Mouse (Mus musculus) limb, embryonic 10.5 days (tissue): ENCODE measurements around the gene Hsd17b3. TPM values are rescaled to one million over a fixed set of nuclear protein-coding genes. Genes with fewer than 3 reads are reported as not detected.

Experiments used
- DNase-seq: peaks from one replicate; pipeline ENCODE4 v3.0.0-alpha.2; 2017; ENCODE audit warnings: low spot score
- H3K27ac ChIP-seq: fragments of 300-500 bp; sonication (generic); 2 replicates; pipeline ENCODE4 v1.5.1; 2016; ENCODE audit warnings: mild to moderate bottlenecking
- H3K27me3 ChIP-seq: fragments of 300-500 bp; sonication (generic); 2 replicates; pipeline ENCODE4 v1.6.1; 2016; ENCODE audit warnings: low read depth, mild to moderate bottlenecking; ENCODE audit not compliant: poor library complexity, severe bottlenecking
- H3K36me3 ChIP-seq: fragments of 300-500 bp; sonication (generic); 2 replicates; pipeline ENCODE4 v1.6.1; 2016; ENCODE audit warnings: mild to moderate bottlenecking, moderate library complexity
- H3K4me1 ChIP-seq: fragments of 300-500 bp; sonication (generic); 2 replicates; pipeline ENCODE4 v1.6.1; 2016
- H3K4me3 ChIP-seq: fragments of 300-500 bp; sonication (generic); 2 replicates; pipeline ENCODE4 v1.5.1; 2016; ENCODE audit warnings: mild to moderate bottlenecking, moderate library complexity
- H3K9me3 ChIP-seq: fragments of 300-500 bp; sonication (generic); replicated peaks from 2 replicates; pipeline ENCODE4 v1.6.1; 2016; ENCODE audit warnings: mild to moderate bottlenecking
- WGBS: fragments of 180-500 bp; shearing (Covaris S2); methylation state at CpG from one replicate; pipeline ENCODE4 v1.1.7; 2016; 5-methylcytosine and 5-hydroxymethylcytosine counted together
- polyA plus RNA-seq: library from polyadenylated mRNA; unstranded; fragments of >200 nt; fragmentation: Nextera tagmentation; extraction: Ambion mirVana; gene quantifications from 2 replicates; pipeline ENCODE4 v1.2.1, GENCODE M21; 2016

Hsd17b3 gene
- polyA plus RNA-seq = not detected in 2 replicates

- no peak for DNase-seq
- peaks cover 8% of the 10 kb centered on the region; the same call in 1 of the 2 replicates for H3K4me1 ChIP-seq
- WGBS = 79% methylated on average over 4 of the region's 4 CpGs
- H3K27ac ChIP-seq = no peak within 1 kb of the TSS
- no peaks in the 10 kb centered on the region for H3K36me3 ChIP-seq
- no peaks in the 10 kb centered on the region for H3K9me3 ChIP-seq
- no peak within 1 kb of the TSS for H3K4me3 ChIP-seq
- H3K27me3 ChIP-seq = no peaks in the 10 kb centered on the region
Observed at GRCm38 (mm10) chr13:64089130-64089529, at the start of gene Hsd17b3. Hsd17b3 (minus strand) TSS chr13:64089230.

GRCm38 (mm10) chr13:64129616-64130375 is 40.8 kb upstream of the Hsd17b3 start:
- H3K27me3 ChIP-seq = no peaks in the 10 kb centered on the region
- WGBS = 44% methylated on average over 15 of the region's 15 CpGs
- DNase-seq = peak; percentile 49
- peak overlapping the region; percentile 75 for H3K4me3 ChIP-seq
- peak overlapping the region; percentile 87 for H3K27ac ChIP-seq
- H3K4me1 ChIP-seq = 0 out of 2 replicates have a peak, but pooled peaks cover 15% of the 10 kb centered on the region
- peaks cover 35% of the 10 kb centered on the region for H3K36me3 ChIP-seq
- H3K9me3 ChIP-seq = no peaks in the 10 kb centered on the region

DNA sequence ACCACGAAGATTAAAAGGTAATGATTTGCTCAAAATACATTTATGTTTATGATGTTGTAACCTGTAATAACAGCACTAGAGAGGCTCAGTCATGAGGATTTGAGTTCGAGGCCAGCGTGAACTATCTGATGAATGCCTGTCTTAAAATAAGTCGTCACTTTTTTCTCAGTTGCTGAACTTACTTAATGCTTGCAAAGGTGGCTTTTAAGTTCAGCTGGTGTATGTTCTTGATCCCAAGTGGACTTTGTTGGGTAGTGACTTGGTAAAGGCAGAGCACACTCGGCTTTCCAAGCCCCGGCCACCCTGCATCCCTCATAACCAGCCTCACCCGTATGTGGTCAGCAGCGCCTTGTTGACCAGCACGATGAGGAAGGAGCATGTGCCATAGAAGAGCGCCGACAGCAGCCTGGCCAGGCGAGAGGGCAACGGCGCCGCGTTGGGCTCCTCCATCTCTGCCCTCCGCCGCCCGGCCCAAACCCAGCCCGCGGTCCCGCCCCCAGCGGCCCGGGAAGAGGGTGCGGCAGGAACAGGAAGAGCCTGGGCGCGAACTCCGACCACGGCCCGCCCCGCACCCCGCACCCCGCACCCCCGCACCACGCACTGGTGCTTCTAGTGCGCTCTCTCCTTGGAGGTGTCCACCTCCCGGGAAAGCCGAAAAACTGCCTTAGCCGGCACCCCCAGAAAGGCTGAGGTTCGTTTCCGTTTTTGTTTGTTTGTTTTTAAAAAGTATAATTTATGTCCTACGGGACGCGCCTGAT is 40.0 kb upstream of the Hsd17b3 start, which contains the start of gene Slc35d2:
Gene Slc35d2, minus strand, starts transcription at position 511 of the 758 bp plus-strand sequence.
- H3K27me3 ChIP-seq = no peaks in the 10 kb centered on the region
- peak; percentile 71 for DNase-seq
- 8% methylated on average over 43 of the region's 44 CpGs for WGBS
- peaks cover 27% of the 10 kb centered on the region for H3K36me3 ChIP-seq
- no peaks in the 10 kb centered on the region for H3K9me3 ChIP-seq
- peak within 1 kb of the TSS; percentile 75 for H3K4me3 ChIP-seq
- peak within 1 kb of the TSS; percentile 87 for H3K27ac ChIP-seq
- 0 out of 2 replicates have a peak, but pooled peaks cover 15% of the 10 kb centered on the region for H3K4me1 ChIP-seq

DNA sequence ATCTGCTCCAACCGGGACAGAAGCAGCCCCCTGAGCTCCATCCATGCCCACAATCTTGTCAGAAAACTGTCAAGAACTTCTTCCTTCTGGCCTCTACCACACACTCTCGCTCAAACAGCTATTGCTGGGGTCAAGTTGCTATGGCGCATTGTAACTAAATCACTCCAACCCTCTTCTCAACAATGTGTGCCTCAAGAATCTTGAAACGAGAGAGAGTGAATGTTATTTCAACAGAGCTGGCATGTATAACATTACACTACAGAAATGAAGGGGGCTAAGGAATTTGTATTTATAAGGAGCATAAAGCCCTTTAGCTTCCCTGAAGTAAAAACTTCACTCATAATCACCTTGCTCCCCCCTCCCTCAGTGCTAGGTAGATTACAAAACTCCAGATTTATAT is 37.3 kb upstream of the Hsd17b3 start:
- no peaks in the 10 kb centered on the region for H3K9me3 ChIP-seq
- no peak overlapping the region for H3K4me3 ChIP-seq
- H3K36me3 ChIP-seq = peaks cover 6% of the 10 kb centered on the region
- DNase-seq = no peak
- H3K27ac ChIP-seq = no peak overlapping the region
- H3K27me3 ChIP-seq = no peaks in the 10 kb centered on the region
- 0 out of 2 replicates have a peak, but pooled peaks cover 15% of the 10 kb centered on the region for H3K4me1 ChIP-seq
- WGBS = 78% methylated on average over 4 of the region's 4 CpGs

DNA sequence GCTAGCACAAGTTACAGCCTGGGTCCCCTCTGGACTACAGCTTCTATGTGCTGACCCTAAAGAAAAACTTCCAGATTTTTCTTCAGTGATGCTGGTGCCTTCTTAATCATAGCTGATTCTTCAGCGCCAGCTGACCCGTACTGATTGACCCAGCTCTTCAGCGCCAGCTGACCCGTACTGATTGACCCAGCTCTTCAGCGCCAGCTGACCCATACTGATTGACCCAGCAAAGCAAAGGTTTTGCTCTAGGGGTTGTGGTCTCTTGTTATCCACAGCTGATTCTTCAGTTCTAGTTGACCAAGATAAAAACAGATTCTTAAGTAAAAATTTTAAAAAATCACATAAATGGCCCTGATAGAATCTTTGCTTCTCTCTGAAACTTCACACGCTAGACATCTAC is 35.9 kb upstream of the Hsd17b3 start:
- no peak overlapping the region for H3K4me3 ChIP-seq
- H3K27me3 ChIP-seq = no peaks in the 10 kb centered on the region
- H3K9me3 ChIP-seq = no peaks in the 10 kb centered on the region
- 97% methylated on average over 6 of the region's 6 CpGs for WGBS
- no peak for DNase-seq
- H3K27ac ChIP-seq = no peak overlapping the region
- H3K4me1 ChIP-seq = 0 out of 2 replicates have a peak, but pooled peaks cover 13% of the 10 kb centered on the region
- H3K36me3 ChIP-seq = no peaks in the 10 kb centered on the region

- H3K27me3 ChIP-seq = no peaks in the 10 kb centered on the region
- H3K4me3 ChIP-seq = no peak overlapping the region
- DNase-seq = no peak
- 28% methylated on average over 6 of the region's 6 CpGs for WGBS
- no peaks in the 10 kb centered on the region for H3K9me3 ChIP-seq
- no peaks in the 10 kb centered on the region for H3K36me3 ChIP-seq
- no peak overlapping the region for H3K27ac ChIP-seq
- H3K4me1 ChIP-seq = 0 out of 2 replicates have a peak, but pooled peaks cover 1% of the 10 kb centered on the region
Observed at GRCm38 (mm10) chr13:64123491-64124188, 34.6 kb upstream of the Hsd17b3 start.

DNA sequence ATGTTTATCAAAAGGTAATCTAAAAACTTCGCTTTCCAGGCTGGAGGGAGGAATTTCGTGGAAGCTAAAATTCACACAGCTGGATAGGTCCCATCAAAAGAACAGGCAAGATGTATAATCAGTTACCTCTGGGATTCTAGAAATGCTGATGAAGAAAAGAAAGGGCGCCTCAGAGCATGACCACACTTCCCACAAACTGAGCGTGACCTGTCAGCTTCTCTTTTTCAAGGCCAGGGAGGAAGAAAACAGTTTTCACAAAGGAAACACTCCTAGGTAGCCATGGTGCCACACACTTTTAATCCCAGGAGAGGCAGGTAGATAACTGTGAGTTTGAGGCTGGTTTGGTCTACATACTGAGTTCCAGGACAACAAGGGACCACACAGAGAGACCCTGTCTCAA is 31.7 kb upstream of the Hsd17b3 start:
- H3K27ac ChIP-seq = no peak overlapping the region
- WGBS = 72% methylated on average over 4 of the region's 4 CpGs

GRCm38 (mm10) chr13:64117442-64117841 is 28.4 kb upstream of the Hsd17b3 start:
- Histone ChIP-seq H3K9me3 (no peaks in the 10 kb centered on the region), H3K36me3 (no peaks in the 10 kb centered on the region), H3K27ac (no peak overlapping the region), H3K4me1 (no peaks in the 10 kb centered on the region), H3K27me3 (no peaks in the 10 kb centered on the region), H3K4me3 (no peak overlapping the region)
- WGBS = 49% methylated on average over 2 of the region's 2 CpGs
- DNase-seq = no peak

More for the DNA sequence above, 31.7 kb upstream of the Hsd17b3 start:
- Histone ChIP-seq H3K27me3 (no peaks in the 10 kb centered on the region), H3K4me1 (no peaks in the 10 kb centered on the region), H3K4me3 (no peak overlapping the region), H3K36me3 (no peaks in the 10 kb centered on the region), H3K9me3 (no peaks in the 10 kb centered on the region)
- no peak for DNase-seq

GRCm38 (mm10) chr13:64110421-64110820 is 21.4 kb upstream of the Hsd17b3 start:
- WGBS = 96% methylated on average over 1 of the region's 1 CpGs

DNA sequence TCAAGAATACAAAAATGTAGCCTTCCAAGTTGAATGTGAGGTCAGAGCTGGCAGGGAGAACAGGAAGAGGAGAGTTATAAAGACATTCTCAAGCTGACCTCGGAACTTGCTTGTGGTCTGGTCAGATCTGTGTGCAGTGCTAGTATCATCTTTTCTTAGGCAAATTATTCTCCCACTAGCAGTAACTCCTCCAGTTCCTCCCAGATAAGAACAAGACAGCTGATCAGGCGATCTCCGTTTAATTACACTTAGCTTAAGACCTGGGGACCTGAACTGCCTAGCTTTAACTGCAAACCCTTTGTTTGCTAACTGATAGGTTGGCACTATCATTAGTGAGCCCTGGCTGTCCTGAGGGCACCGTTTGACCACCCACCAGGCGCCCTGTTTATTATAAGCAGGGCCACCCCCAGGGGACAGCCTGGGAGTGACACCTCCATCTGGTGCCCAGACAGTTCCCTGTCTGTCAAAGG is 19.4 kb upstream of the Hsd17b3 start:
- 24% methylated on average over 5 of the region's 5 CpGs for WGBS

More at GRCm38 (mm10) chr13:64110421-64110820, 21.4 kb upstream of the Hsd17b3 start:
- H3K36me3 ChIP-seq = no peaks in the 10 kb centered on the region
- no peak for DNase-seq
- no peaks in the 10 kb centered on the region for H3K9me3 ChIP-seq
- peaks cover 24% of the 10 kb centered on the region for H3K4me1 ChIP-seq
- no peak overlapping the region for H3K4me3 ChIP-seq
- H3K27ac ChIP-seq = no peak overlapping the region
- H3K27me3 ChIP-seq = no peaks in the 10 kb centered on the region

GRCm38 (mm10) chr13:64107535-64107934 is 18.5 kb upstream of the Hsd17b3 start:
- no peaks in the 10 kb centered on the region for H3K27me3 ChIP-seq
- peaks cover 24% of the 10 kb centered on the region for H3K4me1 ChIP-seq
- 25% methylated on average over 8 of the region's 8 CpGs for WGBS
- no peaks in the 10 kb centered on the region for H3K36me3 ChIP-seq
- H3K4me3 ChIP-seq = no peak overlapping the region
- peak; percentile 57 for DNase-seq
- H3K27ac ChIP-seq = no peak overlapping the region; the same call in 1 of the 2 replicates
- H3K9me3 ChIP-seq = no peaks in the 10 kb centered on the region

More for the DNA sequence above, 19.4 kb upstream of the Hsd17b3 start:
- H3K36me3 ChIP-seq = no peaks in the 10 kb centered on the region
- DNase-seq = no peak
- 0 out of 2 replicates have a peak overlapping the region, but pooled peaks have one; percentile 42 for H3K27ac ChIP-seq
- no peaks in the 10 kb centered on the region for H3K9me3 ChIP-seq
- H3K27me3 ChIP-seq = no peaks in the 10 kb centered on the region
- H3K4me1 ChIP-seq = peaks cover 24% of the 10 kb centered on the region
- no peak overlapping the region for H3K4me3 ChIP-seq

DNA sequence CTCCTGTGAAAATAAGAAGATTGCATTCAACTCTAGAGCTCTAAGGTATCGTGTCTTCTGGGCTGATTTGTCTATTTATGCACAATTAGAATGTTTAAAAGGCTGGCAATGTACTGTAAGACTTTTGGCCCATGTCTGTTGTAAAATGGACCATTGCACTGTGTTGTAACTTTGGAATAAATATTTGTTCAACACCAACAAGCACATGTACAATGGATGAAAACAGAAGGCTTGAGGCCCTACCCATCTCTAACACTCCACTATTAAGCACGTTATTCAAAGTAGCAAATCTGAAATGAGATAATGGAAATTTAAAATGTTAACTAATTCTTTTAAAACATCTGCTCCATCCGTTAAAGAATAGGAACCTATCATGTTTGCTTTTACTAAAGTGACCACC is 18.1 kb upstream of the Hsd17b3 start:
- H3K36me3 ChIP-seq = no peaks in the 10 kb centered on the region
- no peak for DNase-seq
- no peak overlapping the region for H3K4me3 ChIP-seq
- H3K9me3 ChIP-seq = no peaks in the 10 kb centered on the region
- H3K27ac ChIP-seq = no peak overlapping the region; the same call in 1 of the 2 replicates
- H3K27me3 ChIP-seq = no peaks in the 10 kb centered on the region
- WGBS = 79% methylated on average over 3 of the region's 3 CpGs
- peaks cover 24% of the 10 kb centered on the region for H3K4me1 ChIP-seq
